Mouse (Mus musculus): ENCODE results near the gene Hyou1.
A peak's percentile ranks its signal among the peaks of the same experiment; 100 is the strongest.
"Not testable (repeated sequence)": the region's sequence is repeated elsewhere in the genome, so short reads cannot be mapped to it uniquely, and the experiment has no call there.

The Hyou1 gene

DNA sequence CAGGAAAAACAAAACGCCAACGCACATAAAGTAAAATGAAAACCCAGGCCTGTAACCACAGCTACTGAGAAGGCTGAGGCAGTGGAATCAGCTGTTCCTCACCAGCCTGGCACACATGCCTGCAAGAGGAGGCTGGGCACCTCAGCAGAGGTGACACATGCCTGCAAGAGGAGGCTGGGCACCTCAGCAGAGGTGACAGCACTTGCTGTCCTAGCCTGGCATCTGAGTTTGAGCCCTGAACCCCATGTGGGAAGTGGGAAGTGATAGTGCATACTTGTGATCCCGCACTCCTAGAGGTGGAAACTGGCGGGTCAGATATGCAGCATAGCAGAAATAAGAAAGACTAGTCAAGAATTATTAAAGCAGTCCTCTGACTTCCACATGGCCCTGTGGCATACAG, 27.9 kb upstream of the Hyou1 start:
- DNase-seq (ENCODE audit: low spot score in 2 of 2), result no peak

DNA sequence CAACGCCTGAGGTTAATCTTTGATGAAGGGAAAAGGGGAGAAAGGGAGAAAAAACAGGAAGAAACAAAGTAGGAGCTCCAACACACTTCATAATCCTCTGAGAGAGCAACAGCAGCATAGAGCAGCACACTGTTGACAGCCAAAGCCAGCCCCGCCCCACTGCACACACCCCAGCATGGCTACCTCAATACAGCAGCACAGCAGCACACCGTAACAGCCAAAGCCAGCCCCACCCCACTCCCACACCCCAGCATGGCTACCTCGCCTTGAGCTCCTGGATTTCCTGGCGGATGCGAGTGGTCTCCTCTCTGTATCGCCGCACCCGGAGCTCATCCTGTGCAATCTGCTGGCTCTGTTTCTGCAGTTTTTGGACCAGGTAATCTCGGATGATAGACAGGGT, 27.0 kb upstream of the Hyou1 start:
- no peak for DNase-seq (ENCODE audit: low spot score in 2 of 2)

DNA sequence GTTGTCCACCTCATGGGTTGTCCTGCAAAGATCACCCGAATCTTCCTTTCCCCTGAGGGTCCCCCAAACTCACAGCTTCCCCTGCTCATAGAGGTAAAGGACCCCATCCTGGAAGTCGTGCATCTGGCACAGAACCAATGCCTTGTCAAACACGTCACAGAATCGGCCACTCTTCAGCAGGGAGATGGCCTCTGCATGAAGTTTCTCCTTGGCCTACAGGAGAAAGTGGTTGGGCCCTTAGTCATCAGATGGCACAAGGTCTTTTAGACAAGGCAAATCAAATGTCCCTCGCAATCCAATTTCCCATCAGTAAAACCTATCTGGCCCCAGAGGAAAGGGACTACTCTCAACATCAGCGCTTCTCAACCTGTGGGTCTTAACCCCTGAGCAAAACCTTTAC, 26.1 kb upstream of the Hyou1 start:
- DNase-seq (ENCODE audit: low spot score in 2 of 2), result no peak

DNA sequence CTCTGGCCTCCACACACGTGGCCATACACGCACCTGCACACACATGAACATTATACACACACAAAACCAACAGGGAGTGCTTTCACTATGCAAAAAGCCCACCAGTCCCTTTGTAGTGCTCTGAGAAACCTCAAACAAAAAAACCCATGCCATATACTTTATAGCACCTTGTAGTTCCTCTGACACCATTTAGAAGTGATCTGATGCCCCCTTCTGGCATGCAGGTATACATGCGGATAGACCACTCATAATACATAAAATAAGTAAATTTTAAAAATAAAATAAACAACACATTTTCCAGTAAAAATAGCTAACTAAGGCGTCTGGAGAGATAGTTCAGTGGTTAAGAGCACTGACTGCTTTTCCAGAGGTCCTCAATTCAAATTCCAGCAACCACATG, 22.1 kb upstream of the Hyou1 start:
- peak in 1 of 2 experiments; percentile 60 for DNase-seq (ENCODE audit: low spot score in 2 of 2)

- peak; percentile 92 to 97 for DNase-seq (ENCODE audit: low spot score in 2 of 2)
These were observed 17.9 kb upstream of the Hyou1 start, which contains the start of gene Vps11 for GRCm38 (mm10) chr9:44361190-44361917. Vps11 (minus strand) TSS chr9:44361670.

- not testable (repeated sequence) for DNase-seq (ENCODE audit: low spot score in 2 of 2)
These were observed 17.4 kb upstream of the Hyou1 start for GRCm38 (mm10) chr9:44361931-44362330.

GRCm38 (mm10) chr9:44364480-44364879, 14.8 kb upstream of the Hyou1 start:
- peak in 1 of 2 experiments; percentile 59 for DNase-seq (ENCODE audit: low spot score in 2 of 2)

GRCm38 (mm10) chr9:44373386-44373785, 5.9 kb upstream of the Hyou1 start:
- no peak for DNase-seq (ENCODE audit: low spot score in 2 of 2)

DNA sequence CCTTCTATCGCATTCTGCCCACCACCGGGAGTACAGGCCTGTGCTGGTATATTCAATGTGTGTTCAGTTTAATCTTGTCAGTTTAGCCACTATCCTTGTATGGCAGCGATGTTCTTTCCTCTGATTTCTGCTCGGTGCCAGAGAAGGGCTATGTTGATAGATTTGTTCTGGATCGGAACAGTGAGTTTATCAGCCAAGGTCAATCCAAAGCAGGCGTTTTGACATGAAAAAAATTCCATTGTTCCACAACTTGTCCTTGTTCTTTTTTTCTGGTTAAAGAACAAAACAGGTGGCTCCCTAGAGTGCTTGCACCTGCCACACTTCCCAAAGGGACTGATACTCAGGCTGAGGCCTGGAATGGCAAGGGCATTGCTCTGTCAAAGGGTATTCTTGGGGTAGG, 3.1 kb upstream of the Hyou1 start:
- DNase-seq (ENCODE audit: low spot score in 2 of 2), result no peak

GRCm38 (mm10) chr9:44377335-44377734, 2.0 kb upstream of the Hyou1 start:
- not testable (repeated sequence) for DNase-seq (ENCODE audit: low spot score in 2 of 2)

GRCm38 (mm10) chr9:44378153-44378730, 1.0 kb upstream of the Hyou1 start:
- no peak for DNase-seq (ENCODE audit: low spot score in 2 of 2)

DNA sequence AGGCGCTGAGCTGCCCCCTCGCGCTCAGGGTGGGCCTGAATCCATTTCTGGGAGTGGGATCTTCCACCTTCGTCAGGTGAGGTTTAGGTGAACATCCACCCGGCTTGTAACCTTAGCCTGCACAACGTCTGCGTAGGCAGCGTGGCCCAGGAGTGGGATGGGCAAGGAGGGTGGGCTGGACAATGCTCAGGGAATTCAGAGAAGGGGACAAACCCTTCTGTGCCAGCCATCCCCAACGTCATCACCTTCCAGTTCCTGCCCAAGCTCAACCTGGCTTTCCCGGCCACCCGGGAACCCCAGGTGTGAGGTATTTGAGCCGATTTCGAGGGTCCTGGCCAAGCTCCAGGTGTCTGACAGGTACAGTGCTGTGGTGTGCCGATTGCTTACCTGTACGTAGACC, 572 bp downstream of the Hyou1 start:
- no peak for DNase-seq (ENCODE audit: low spot score in 2 of 2)

DNA sequence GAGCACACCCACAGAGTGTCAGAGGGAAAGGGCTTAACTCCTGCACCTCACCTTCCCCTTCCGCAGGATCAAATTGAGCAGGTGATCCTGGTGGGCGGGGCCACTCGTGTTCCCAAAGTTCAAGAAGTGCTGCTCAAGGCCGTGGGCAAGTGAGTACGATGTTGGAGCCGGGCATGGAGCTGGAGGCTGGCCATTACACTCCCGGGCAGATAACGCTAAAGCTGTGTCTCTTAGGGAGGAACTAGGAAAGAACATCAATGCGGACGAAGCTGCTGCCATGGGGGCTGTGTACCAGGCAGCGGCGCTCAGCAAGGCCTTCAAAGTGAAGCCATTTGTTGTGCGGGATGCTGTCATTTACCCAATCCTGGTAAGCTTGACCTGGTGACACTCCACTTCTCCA, 5.3 kb downstream of the Hyou1 start:
- DNase-seq (ENCODE audit: low spot score in 2 of 2), result no peak

DNA sequence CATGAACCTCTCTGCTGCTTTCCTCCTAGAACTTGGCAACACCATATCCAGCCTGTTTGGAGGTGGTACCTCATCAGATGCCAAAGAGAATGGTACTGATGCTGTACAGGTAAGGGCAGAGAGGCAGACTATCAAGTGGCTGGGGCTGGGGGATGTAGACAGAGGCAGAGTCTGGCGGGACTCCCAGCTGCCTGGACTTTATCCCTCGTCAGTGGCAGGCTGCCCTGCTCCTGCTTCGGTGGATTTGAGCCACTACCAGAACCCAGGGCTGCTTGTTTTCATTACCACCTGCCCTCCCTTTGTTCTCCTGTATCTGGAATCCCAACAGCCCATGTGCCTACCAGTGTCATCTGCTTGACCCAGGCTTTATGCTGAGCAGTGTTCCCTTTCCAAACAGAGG, 7.9 kb downstream of the Hyou1 start:
- DNase-seq (ENCODE audit: low spot score in 2 of 2), result no peak

DNA sequence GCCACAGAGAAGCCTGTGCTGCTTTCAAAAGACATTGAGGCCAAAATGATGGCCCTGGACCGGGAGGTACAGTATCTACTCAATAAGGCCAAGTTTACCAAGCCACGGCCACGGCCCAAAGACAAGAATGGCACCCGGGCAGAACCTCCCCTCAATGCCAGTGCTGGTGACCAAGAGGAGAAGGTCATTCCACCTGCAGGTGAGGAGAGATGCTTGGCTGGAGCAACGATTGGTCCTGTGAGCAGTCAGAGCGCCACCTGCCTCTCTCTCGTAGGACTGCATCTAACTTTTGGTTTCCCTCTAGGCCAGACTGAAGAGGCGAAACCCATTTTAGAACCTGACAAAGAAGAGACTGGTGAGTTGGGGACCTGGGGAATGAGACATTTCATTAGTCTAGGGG, 10.0 kb downstream of the Hyou1 start:
- peak; percentile 51 to 80 for DNase-seq (ENCODE audit: low spot score in 2 of 2)

GRCm38 (mm10) chr9:44391466-44391865, 12.2 kb downstream of the Hyou1 start:
- DNase-seq (ENCODE audit: low spot score in 2 of 2), result peak; percentile 70 to 89

- DNase-seq (ENCODE audit: low spot score in 2 of 2), result peak; percentile 85 to 96
These were observed 17.6 kb downstream of the Hyou1 start, which contains the start of gene Slc37a4 for GRCm38 (mm10) chr9:44396684-44397411. Slc37a4 (plus strand) TSS chr9:44396852.

DNA sequence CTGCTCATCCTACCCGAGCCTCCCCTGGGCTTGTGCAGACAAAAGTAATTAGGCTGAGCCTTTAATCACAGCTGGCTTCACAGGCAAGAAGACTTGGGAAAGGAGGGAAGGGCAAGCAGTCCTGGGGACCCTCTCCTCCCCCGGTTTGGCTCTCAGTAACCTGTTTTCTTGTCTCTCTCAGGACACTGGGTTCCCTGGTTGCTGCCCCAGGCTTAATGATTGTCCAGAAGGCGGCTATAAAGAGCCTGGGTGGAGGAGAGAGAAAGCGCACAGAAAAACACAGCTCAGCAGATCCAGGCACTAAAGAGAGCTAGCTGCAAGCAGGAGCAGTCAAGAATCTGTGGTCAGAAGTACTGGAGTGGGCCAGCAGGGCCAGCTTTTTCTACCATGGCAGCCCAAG, 18.8 kb downstream of the Hyou1 start:
- DNase-seq (ENCODE audit: low spot score in 2 of 2), result no peak

GRCm38 (mm10) chr9:44398551-44398950, 19.3 kb downstream of the Hyou1 start:
- no peak for DNase-seq (ENCODE audit: low spot score in 2 of 2)

- DNase-seq (ENCODE audit: low spot score in 2 of 2), result no peak
These were observed 20.0 kb downstream of the Hyou1 start for GRCm38 (mm10) chr9:44399114-44399794.

- no peak for DNase-seq (ENCODE audit: low spot score in 2 of 2)
These were observed 20.5 kb downstream of the Hyou1 start for GRCm38 (mm10) chr9:44399795-44400114.

DNA sequence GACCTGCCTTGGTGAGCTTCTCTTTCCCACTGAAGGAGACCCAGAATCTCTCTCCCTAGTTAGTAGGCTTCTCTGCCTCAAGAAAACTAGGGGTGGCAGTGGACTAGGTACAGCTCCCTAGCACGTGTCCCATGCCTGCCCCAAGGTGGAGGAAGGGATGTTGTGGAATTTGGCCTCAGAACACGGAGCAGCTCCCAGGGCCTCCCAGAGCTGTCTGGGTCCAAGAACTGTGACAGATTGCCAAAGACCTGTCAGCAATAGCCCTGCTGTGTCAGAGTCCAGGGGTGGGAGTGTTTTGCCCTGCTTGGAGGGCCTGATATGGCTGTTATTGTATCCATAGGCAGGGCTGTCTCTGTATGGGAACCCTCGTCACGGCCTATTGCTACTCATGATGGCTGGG, 21.8 kb downstream of the Hyou1 start:
- DNase-seq (ENCODE audit: low spot score in 2 of 2), result no peak
